Mouse (Mus musculus) liver, postnatal 0 days (tissue): Measurements from ENCODE around the gene Cisd3.

Source experiments
- CTCF ChIP-seq: sonication (generic); IDR thresholded peaks from 2 replicates; pipeline ENCODE4 v1.5.1; 2016; ENCODE audit warnings: antibody characterized with exemption, low read depth
- EP300 ChIP-seq: IDR thresholded peaks from 2 replicates; pipeline ENCODE4 v1.6.1; 2016; ENCODE audit warnings: antibody characterized with exemption, low read depth, mild to moderate bottlenecking

- TF ChIP-seq CTCF: no peak
- TF ChIP-seq EP300: no peak
Measured at GRCm38 (mm10) chr11:97694921-97695711, 9.5 kb downstream of the Cisd3 start.
